Mouse (Mus musculus): Measurements from ENCODE around the gene Spsb2.

GRCm38 (mm10) chr6:124847305-124847704 lies 38.8 kb downstream of the Spsb2 start:
- TF ChIP-seq GATA2 (IDR thresholded peaks at IDR 0.05; ENCODE audit: borderline replicate concordance, low read depth, low read length) (no peak), CTCF (IDR thresholded peaks at IDR 0.05; ENCODE audit: low read depth, low read length) (peak; percentile 97), TAL1 (conservative IDR thresholded peaks at IDR 0.05; ENCODE audit: low read depth, low read length) (no peak), GATA1 (IDR thresholded peaks at IDR 0.05; ENCODE audit: borderline replicate concordance, low read length) (no peak)
